10 mouse cellular contexts compared by ENCODE assay signal in genomic region chr4:101450150-101450780, GRCm38 (mm10). TPM values are rescaled to one million over a fixed set of nuclear protein-coding genes. Genes with fewer than 3 reads are reported as not detected.
DNase-seq lines count a peak whose midpoint lies in the region; ATAC-seq and TF ChIP-seq lines count a peak whose summit lies in the region.
"Had no signal": no experiment of that assay in that cellular context is flagged by ENCODE, and none has a peak within 500 bp of the region (broad histone marks: within the 10 kb centered on the region; RNA-seq: fewer than 3 reads in every experiment).

No protein-coding gene starts in this region.

- 82% methylated on average over 20 of the region's 20 CpGs for WGBS in hindbrain, embryonic 15.5 days
- WGBS in hindbrain, embryonic 12.5 days, result 90% methylated on average over 20 of the region's 20 CpGs
- WGBS in thymus, adult 2 months, result 94% methylated on average over 20 of the region's 20 CpGs

- no peak for TF ChIP-seq POLR2A in thymus, adult 2 months (IDR thresholded peaks at IDR 0.05; ENCODE audit: control insufficient read depth, extremely low read depth, insufficient read depth, low read length, poor library complexity)

- no peak overlapping the region for H3K4me2 ChIP-seq in hindbrain, embryonic 15.5 days
- H3K4me2 ChIP-seq in hindbrain, embryonic 12.5 days (replicated peaks), result no peak overlapping the region
- H3K4me2 ChIP-seq: embryonic facial prominence, embryonic 15.5 days; liver, embryonic 15.5 days had no signal

- H3K36me3 ChIP-seq in hindbrain, embryonic 15.5 days, result no peaks in the 10 kb centered on the region
- no peaks in the 10 kb centered on the region for H3K36me3 ChIP-seq in hindbrain, embryonic 12.5 days
- no peaks in the 10 kb centered on the region for H3K36me3 ChIP-seq in thymus, adult 2 months (ENCODE audit: control insufficient read depth, insufficient read depth, low read length)
- H3K36me3 ChIP-seq: embryonic facial prominence, embryonic 15.5 days; liver, embryonic 15.5 days had no signal

- H3K9ac ChIP-seq in hindbrain, embryonic 15.5 days, result no peak overlapping the region
- no peak overlapping the region for H3K9ac ChIP-seq in hindbrain, embryonic 12.5 days
- H3K9ac ChIP-seq: embryonic facial prominence, embryonic 15.5 days; liver, embryonic 15.5 days had no signal

- ATAC-seq in hindbrain, embryonic 15.5 days (ENCODE audit: low FRiP score, low read depth), result peak; percentile 87
- no peak for ATAC-seq in hindbrain, embryonic 12.5 days (ENCODE audit: low FRiP score)
- no peak for ATAC-seq in megakaryocyte progenitor cell, adult 5-6 weeks (replicated peaks; ENCODE audit: poor library complexity)

- H3K27me3 ChIP-seq in hindbrain, embryonic 15.5 days, result no peaks in the 10 kb centered on the region
- no peaks in the 10 kb centered on the region for H3K27me3 ChIP-seq in hindbrain, embryonic 12.5 days
- H3K27me3 ChIP-seq in thymus, adult 2 months (ENCODE audit: control insufficient read depth, insufficient read depth, low read length), result no peaks in the 10 kb centered on the region
- H3K27me3 ChIP-seq: embryonic facial prominence, embryonic 15.5 days; liver, embryonic 15.5 days had no signal

- peak; percentile 68 to 87 for DNase-seq in frontal cortex, postnatal 10 days (ENCODE audit: low spot score in 2 of 2)
- peak; percentile 94 for DNase-seq in layer of hippocampus, adult 9-11 months
- peak; percentile 92 for DNase-seq in right cerebral cortex, adult 18-20 months
- no peak for DNase-seq in thymus, adult 2 months
- DNase-seq in embryo, embryonic 9.5 days (ENCODE audit: extremely low spot score), result no peak

- H3K9me3 ChIP-seq in hindbrain, embryonic 15.5 days, result no peaks in the 10 kb centered on the region
- no peaks in the 10 kb centered on the region for H3K9me3 ChIP-seq in hindbrain, embryonic 12.5 days (replicated peaks)
- H3K9me3 ChIP-seq: embryonic facial prominence, embryonic 15.5 days; liver, embryonic 15.5 days had no signal

- H3K4me1 ChIP-seq in hindbrain, embryonic 15.5 days (replicated peaks), result no peaks in the 10 kb centered on the region
- no peaks in the 10 kb centered on the region for H3K4me1 ChIP-seq in hindbrain, embryonic 12.5 days
- no peaks in the 10 kb centered on the region for H3K4me1 ChIP-seq in thymus, adult 2 months (replicated peaks; ENCODE audit: control insufficient read depth, insufficient read depth, low read length)
- H3K4me1 ChIP-seq: embryonic facial prominence, embryonic 15.5 days; liver, embryonic 15.5 days had no signal

- no peak overlapping the region for H3K27ac ChIP-seq in hindbrain, embryonic 15.5 days (replicated peaks)
- no peak overlapping the region for H3K27ac ChIP-seq in hindbrain, embryonic 12.5 days
- H3K27ac ChIP-seq in thymus, adult 2 months (ENCODE audit: control insufficient read depth, insufficient read depth, low read length), result no peak overlapping the region
- H3K27ac ChIP-seq: embryonic facial prominence, embryonic 15.5 days; liver, embryonic 15.5 days had no signal

- no peak overlapping the region for H3K4me3 ChIP-seq in hindbrain, embryonic 15.5 days
- H3K4me3 ChIP-seq in hindbrain, embryonic 12.5 days, result no peak overlapping the region
- no peak overlapping the region for H3K4me3 ChIP-seq in thymus, adult 2 months (ENCODE audit: control insufficient read depth, insufficient read depth, low read length)
- H3K4me3 ChIP-seq: embryonic facial prominence, embryonic 15.5 days; liver, embryonic 15.5 days had no signal

- TF ChIP-seq CTCF in thymus, adult 2 months (IDR thresholded peaks at IDR 0.05; ENCODE audit: borderline replicate concordance, control insufficient read depth, extremely low read depth, insufficient read depth, low read length, poor library complexity), result no peak

RNA-seq across cellular contexts. Expression of gene Ak4, which starts 31.2 kb away (rescaled TPM):
- 10.2 and 10.3 TPM in 2 replicates for polyA plus RNA-seq in hindbrain, embryonic 15.5 days (2015; fragmentation: Nextera tagmentation; extraction: Ambion mirVana)
- polyA plus RNA-seq in hindbrain, embryonic 12.5 days (2016; fragmentation: Nextera tagmentation; extraction: Ambion mirVana), result 11.5 and 13.9 TPM in 2 replicates
- 11.9 and 13.5 TPM in 2 replicates for total RNA-seq in megakaryocyte progenitor cell, adult 5-6 weeks (2015)
- total RNA-seq in megakaryocyte progenitor cell, adult 5-6 weeks (2017), result 20.3 and 23.2 TPM in 2 replicates
- 0.71 and 1.5 TPM in 2 replicates for polyA plus RNA-seq in thymus, adult 2 months (2012; rRNA removed)

RNA-seq across cellular contexts. Expression of gene Dnajc6, which starts 46.2 kb away (rescaled TPM):
- 59.3 and 60.4 TPM in 2 replicates for polyA plus RNA-seq in hindbrain, embryonic 15.5 days (2015; fragmentation: Nextera tagmentation; extraction: Ambion mirVana)
- polyA plus RNA-seq in hindbrain, embryonic 12.5 days (2016; fragmentation: Nextera tagmentation; extraction: Ambion mirVana), result 15.3 and 17.9 TPM in 2 replicates
- total RNA-seq in megakaryocyte progenitor cell, adult 5-6 weeks (2015), result 15.7 and 22.1 TPM in 2 replicates
- total RNA-seq in megakaryocyte progenitor cell, adult 5-6 weeks (2017), result 17.6 and 21.6 TPM in 2 replicates
- polyA plus RNA-seq in thymus, adult 2 months (2012; rRNA removed), result 29.6 and 31.9 TPM in 2 replicates

Comparison
In these comparisons a context has a peak if more than half of its experiments do, and no peak if none do; other contexts are left out.
1. DNase-seq: peak in frontal cortex, postnatal 10 days (2 of 2), layer of hippocampus, adult 9-11 months (single experiment) and right cerebral cortex, adult 18-20 months (single experiment); none in thymus, adult 2 months (single experiment) and embryo, embryonic 9.5 days (single experiment).